Mouse (Mus musculus) heart, postnatal 10 days (tissue): ENCODE data around the gene Wdr54. TPM values are rescaled to one million over a fixed set of nuclear protein-coding genes. Genes with fewer than 3 reads are reported as not detected.

Experiments used
- DNase-seq, 2 experiments: peaks; one replicate each; pipeline ENCODE4 v3.0.0; 2021
- intact Hi-C: fragments of 180-260 bp; cut with DNase I; formaldehyde crosslinking; loops from one replicate; pipeline ENCODE4 v1.15.1; 2025
- total RNA-seq, 2 experiments: library from RNA; stranded (reverse); gene quantifications; 2 replicates each; pipeline ENCODE4 v1.2.3; 2021

Gene Wdr54
- total RNA-seq, 2 experiments from 2014 or later, result 1.7 to 1.8 TPM

- intact Hi-C loops, result no loop called here
- DNase-seq, result no peak
Measured at GRCm38 (mm10) chr6:83134951-83135513, 21.2 kb downstream of the Wdr54 start, which contains the start of gene Rtkn. Rtkn (plus strand) TSS chr6:83135463.

DNA sequence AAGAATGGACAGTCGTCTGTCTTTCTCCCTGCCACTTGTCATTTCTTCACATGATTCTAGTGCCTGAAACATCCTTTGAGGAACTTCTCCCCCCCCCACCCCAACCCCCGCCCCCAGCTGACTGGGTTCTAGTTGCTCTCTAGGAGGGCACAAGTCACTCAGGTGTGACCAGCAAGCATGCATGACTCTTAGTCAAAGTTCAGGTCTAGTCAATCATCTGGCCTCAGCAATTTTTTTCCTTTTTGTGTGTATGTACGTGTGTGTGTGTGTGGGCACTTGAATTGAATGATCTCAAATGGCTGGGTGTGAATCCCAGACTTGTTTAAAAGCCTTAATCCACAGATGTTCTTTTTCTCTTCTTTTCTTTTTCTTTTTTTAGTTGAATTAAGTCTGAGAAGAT, 22.0 kb downstream of the Wdr54 start:
- intact Hi-C loops, result no loop called here
- no peak for DNase-seq

DNA sequence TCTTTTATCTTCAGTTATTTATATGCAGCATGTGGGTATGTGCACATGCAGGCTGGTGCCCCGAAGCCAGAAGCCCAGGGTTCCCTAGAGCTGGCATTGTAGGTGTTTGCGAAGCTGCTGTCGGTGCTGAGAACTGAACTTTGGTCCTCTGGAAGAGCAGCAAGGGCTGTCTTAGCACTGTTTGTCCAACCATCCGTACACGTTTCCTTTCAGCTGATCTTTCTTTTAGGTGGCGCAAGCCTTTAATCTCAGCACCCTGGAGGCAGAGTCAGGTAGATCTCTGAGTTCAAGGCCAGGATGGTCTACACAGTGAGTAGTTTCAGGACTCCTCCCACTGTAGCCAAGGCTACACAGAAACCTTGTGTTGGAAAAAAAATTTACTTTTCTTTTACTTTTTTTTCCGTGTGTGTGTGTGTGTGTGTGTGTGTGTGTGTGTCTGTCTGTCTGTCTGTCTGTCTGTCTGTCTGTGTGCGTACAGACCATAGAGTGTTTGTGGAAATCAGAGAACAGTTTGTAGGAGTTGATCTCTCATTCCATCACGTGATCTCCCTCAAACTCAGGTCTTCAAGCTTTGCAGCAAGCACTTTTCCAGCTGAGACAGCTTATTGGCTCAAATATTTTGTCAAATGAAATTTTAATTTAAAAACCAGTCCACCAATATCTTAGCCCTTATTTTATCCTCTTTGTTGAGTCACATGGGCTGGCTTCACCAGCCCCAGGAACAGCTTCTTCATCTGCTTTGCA, 23.8 kb downstream of the Wdr54 start:
- intact Hi-C loops, result no loop called here
- no peak for DNase-seq

GRCm38 (mm10) chr6:83131469-83132034, 24.6 kb downstream of the Wdr54 start:
- peak in 1 of 2 experiments; percentile 30 for DNase-seq
- intact Hi-C loops, result no loop called here

DNA sequence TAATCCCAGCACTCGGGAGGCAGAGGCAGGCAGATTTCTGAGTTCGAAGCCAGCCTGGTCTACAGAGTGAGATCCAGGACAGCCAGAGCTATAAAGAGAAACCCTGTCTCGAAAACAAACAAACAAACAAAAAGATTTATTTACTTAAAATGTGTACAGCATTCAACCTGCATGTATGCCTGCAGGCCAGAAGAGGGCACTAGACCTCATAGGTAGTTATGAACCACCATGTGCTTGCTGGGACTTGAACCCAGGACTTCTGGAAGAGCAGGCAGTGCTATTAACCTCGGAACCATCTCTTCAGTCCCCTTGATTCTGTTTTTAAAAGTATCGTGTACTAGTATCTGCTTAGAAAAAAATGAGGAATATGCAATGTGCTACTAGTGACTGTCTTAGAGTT, 28.8 kb downstream of the Wdr54 start:
- DNase-seq, result no peak
- intact Hi-C loops, result no loop called here

- intact Hi-C loops, result no loop called here
Measured at GRCm38 (mm10) chr6:83125331-83125730, 30.9 kb downstream of the Wdr54 start, which contains the start of gene Ino80b. Ino80b (minus strand) TSS chr6:83125431.

DNA sequence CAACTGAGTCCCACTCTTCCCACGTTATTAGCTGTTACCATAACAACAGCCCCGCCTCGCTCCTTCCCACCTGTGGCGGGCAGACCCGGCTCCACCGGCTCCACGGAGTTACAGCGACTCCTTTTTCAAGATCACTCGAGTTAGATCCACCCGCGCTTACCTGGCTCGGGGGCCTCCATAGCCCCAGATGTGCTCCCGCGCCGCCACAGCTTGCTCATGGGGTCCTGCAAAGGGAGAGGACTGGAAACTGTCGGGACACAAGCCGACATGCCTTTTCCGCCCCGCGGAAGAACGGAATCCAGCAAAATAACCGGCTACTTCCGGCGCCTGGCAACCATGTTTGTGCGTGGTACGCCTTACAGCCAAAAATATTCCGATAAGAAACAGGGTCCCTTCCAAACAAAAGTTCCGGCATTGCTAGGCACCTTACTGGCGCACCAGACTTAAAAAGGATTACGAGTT, 31.3 kb downstream of the Wdr54 start:
- DNase-seq, result peak; percentile 94 to 97
- intact Hi-C loops, result loop anchor here (5.0 kb wide), 1 partner anchor 142 kb away; no protein-coding TSS in a partner anchor

More at GRCm38 (mm10) chr6:83125331-83125730, 30.9 kb downstream of the Wdr54 start, which contains the start of gene Ino80b:
- DNase-seq, result no peak

DNA sequence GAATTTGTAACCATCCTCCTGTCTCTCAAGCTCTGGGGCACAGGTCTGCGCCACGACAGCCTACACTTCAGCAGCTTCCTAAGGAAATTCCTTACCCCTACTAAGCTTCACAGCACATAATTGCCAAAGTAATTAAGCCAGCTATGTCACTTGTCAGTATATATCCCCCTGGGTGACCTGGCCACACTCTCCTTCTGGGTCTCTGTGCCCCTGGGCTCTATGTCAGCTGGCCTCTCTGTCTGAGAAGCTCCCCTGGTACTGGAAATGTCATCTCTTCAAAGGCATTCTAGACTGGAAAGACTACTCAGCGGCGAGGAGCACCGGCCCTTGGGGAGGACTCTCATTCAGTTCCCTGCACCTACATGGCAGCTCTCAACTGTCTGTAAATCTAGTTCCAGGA, 33.2 kb downstream of the Wdr54 start:
- DNase-seq, result no peak
- intact Hi-C loops, result loop anchor here (5.0 kb wide), 1 partner anchor 144 kb away; no protein-coding TSS in a partner anchor

DNA sequence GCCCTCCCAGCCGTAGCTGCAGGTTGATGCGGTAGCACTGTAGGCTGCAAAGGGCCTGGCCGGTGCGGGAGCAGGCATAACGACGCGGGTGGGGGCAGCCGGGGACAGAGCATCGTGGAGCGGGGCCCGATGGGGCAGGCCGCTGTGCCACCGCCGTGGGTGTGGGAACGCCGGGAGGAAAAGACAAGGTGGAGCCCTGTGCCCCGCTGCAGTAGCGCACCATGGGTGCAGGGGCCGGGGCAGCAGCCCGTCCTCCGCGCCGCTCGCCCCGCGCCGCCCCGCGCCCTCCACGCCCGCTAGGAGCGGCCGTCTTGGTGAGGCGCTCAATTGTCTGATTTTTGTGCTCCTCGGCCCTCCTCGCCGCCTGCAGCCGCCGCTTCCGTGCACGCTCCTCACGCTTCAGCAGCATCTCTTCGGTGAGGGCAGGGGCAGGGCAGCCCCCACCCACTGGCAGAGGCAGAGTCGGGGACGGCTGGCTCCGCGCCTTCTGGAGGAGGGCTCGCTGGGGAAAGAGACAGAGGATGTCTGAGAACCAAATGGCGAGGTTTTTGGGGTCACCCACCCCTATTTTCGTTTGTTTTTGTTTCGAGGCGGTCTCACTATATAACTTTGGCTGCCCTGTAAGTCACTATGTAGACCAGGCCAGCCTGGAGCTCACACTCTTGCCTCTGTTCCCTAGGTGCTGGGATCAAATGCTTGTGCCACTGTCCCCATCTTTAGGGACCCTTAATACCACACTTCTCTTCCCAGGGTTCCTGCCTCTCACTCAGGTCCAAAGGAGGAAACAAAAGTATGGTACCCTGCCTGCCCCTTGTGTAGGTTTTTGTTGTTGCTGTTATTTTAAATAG, 34.1 kb downstream of the Wdr54 start:
- DNase-seq, result no peak

DNA sequence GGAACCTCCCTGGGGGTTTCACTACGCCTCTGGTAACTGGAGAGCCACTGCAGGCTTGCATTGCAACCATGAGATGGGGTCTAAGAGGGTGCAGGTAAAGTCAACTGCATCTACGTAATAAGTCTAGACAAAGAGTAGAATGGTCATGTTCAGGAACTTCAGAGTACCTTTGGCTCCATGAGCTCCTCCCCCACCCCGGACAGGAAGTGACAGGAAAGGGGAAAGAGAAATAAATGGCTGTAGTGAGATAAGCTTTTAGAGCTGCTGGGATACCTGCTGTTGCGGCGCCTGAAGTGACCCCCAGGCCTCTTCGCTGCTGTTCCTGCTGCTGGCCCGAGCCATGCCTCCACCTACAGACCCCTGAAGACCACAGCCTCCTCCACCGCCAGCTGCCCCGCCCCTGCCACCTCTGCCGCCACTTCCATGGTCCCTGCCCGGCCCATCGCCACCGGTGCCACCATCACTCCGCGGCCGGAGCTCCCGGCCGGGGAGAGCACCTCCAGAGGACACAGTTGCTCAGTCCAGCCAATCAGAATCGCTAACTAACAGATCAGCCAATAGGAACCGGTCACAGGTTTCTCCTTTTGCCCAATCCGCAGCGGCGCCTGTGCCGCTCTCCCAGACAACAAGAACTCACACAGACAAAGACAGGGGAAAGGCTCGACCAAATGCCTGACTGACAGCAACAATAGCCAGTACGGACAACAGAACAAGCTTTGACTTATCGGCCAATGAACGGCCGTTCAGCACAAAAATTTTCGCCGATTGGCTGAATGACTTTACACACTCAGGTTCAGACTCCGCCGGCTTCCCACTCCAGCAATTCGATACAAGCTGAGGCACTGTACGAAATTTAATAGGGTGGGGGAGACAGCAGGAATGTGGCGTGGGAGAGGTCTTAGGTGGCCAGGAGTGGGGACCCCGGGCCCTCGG, 35.0 kb downstream of the Wdr54 start, which contains the start of gene Wbp1:
TSS of gene Wbp1 (minus strand) at position 630 of the 933 bp plus-strand sequence.
- peak; percentile 98 for DNase-seq
- intact Hi-C loops, result loop anchor here (5.0 kb wide), 1 partner anchor 146 kb away; no protein-coding TSS in a partner anchor

More for the DNA sequence above, 34.1 kb downstream of the Wdr54 start:
- intact Hi-C loops, result loop anchor here (5.0 kb wide), 1 partner anchor 145 kb away; no protein-coding TSS in a partner anchor

DNA sequence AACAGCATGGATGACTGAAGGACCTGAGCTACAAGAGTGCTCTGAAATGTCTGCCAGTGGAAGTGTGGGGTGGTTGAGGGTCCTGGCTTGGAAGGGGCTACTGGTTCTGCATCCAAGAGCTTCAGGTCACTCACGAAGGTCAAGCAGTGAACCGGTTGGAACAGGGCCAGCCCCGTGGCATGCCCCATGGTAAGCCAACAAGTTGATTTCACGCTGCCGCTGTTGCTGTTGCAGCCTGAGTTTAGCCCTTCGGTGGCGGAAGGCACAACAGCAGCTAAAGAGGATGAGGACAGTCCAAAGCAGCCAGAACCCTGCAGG, 36.5 kb downstream of the Wdr54 start:
- intact Hi-C loops, result loop anchor here (5.0 kb wide), 1 partner anchor 148 kb away; no protein-coding TSS in a partner anchor
- DNase-seq, result no peak

DNA sequence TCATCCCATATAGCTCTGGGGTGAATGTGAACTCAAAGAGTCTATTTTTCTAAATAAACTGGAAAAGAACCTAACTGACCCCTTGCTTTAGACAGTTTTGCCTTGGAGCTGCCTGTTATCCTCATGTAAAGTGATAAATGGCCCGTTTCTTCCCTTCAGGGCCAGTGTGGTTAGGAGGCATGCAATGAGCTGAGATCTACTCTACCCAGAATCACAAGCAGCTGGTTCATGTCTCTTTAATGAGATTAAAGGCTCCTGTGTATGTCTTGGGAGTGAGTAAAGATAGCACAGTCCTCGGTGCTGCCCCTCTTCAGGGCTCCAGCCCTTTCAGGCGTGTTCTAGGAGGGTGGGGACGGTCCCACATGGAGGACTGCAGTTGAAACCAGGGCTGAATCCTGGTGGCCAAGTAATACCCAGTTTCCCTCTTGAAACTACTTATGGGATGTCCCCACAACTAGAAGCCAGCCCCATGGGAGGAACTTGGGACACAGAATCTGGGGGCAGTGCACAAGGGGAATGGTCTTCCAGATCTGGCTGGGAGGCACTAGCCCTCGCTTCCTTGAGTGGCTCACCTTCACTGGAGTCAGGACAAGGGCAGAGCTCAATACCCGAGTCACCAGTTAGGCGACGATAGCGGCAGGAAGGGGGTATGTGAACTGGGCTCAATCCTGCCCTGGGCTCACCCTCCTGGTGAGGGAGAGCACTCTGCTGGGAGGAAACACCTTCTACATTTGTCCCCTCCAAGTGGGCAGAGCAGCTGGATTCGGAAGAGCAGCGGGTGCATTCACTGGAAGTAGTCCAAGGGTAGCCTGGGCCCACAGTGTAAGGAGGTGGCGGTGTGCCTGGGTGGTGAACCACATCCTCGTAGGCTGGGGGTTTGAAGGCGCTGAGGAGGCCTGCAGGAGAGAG, 37.1 kb downstream of the Wdr54 start:
- DNase-seq, result no peak
- intact Hi-C loops, result no loop called here

GRCm38 (mm10) chr6:83118369-83118768, 37.8 kb downstream of the Wdr54 start:
- intact Hi-C loops, result no loop called here
- no peak for DNase-seq

DNA sequence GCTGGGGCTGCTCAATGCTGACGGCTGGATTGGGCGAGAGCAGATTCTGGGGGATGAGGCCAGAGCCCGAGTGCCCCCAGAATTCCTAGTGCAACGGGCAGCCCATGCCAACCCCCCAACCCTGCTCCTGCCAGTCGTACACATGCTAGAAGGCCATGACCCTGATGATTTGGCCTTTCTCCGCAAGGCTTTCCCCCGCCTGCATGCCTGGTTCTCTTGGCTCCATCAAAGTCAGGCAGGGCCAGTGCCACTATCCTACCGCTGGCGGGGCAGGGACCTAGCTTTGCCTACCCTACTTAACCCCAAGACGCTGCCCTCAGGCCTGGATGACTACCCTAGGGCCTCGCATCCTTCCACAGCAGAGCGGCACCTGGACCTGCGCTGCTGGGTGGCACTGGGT, 38.6 kb downstream of the Wdr54 start:
- intact Hi-C loops, result loop anchor here (2.0 kb wide), 1 partner anchor 41 kb away; no protein-coding TSS in a partner anchor

DNA sequence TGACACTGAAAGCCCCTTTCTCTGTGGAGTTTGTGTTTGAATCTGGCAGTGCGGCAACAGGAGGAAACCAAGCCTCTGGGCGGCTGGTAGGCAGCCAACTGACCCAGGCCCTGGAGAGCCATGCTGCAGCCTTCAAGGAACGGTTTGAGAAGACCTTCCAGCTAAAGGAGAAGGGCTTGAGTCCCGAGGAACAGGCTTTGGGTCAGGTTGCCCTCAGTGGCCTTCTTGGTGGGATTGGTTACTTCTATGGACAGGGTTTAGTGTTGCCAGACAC, 39.1 kb downstream of the Wdr54 start:
- DNase-seq, result no peak
- intact Hi-C loops, result loop anchor here (2.0 kb wide), 1 partner anchor 42 kb away; no protein-coding TSS in a partner anchor

More for the DNA sequence above, 38.6 kb downstream of the Wdr54 start:
- no peak for DNase-seq

- intact Hi-C loops, result loop anchor here (2.0 kb wide), 1 partner anchor 42 kb away; no protein-coding TSS in a partner anchor
- DNase-seq, result no peak
Measured at GRCm38 (mm10) chr6:83116373-83117164, 39.6 kb downstream of the Wdr54 start.

- DNase-seq, result peak in 1 of 2 experiments; percentile 41
- intact Hi-C loops, result loop anchor here (2.0 kb wide), 1 partner anchor 43 kb away; no protein-coding TSS in a partner anchor
Measured at GRCm38 (mm10) chr6:83115682-83116372, 40.4 kb downstream of the Wdr54 start.
